Mouse (Mus musculus) T-helper 17 cell (primary cell): ENCODE measurements around the gene Kdm1b.

Experiments used
- in situ Hi-C, 2 experiments: fragments of 300-600 bp; cut with MboI, MseI; formaldehyde crosslinking; loops; 1 replicate in 1 of 2; 2 replicates in 1 of 2; pipeline ENCODE4 v1.15.1; 2025; ENCODE audit warnings: high pct_unique_total_duplicates in 2 of 2

The Kdm1b gene

GRCm38 (mm10) chr13:47053971-47054370 is 10.7 kb downstream of the Kdm1b start:
- in situ Hi-C loops, result no loop called here

- in situ Hi-C loops, result no loop called here
Observed at GRCm38 (mm10) chr13:47056126-47056525, 12.8 kb downstream of the Kdm1b start.

GRCm38 (mm10) chr13:47056781-47057180 is 13.5 kb downstream of the Kdm1b start:
- in situ Hi-C loops, result no loop called here

- in situ Hi-C loops, result no loop called here
Observed at GRCm38 (mm10) chr13:47062756-47063155, 19.5 kb downstream of the Kdm1b start.

GRCm38 (mm10) chr13:47063985-47064760 is 20.9 kb downstream of the Kdm1b start:
- in situ Hi-C loops, result no loop called here

- in situ Hi-C loops, result no loop called here
Observed at GRCm38 (mm10) chr13:47066516-47066915, 23.2 kb downstream of the Kdm1b start.

- in situ Hi-C loops, result no loop called here
Observed at GRCm38 (mm10) chr13:47067001-47067400, 23.7 kb downstream of the Kdm1b start.

GRCm38 (mm10) chr13:47070329-47071080 is 27.2 kb downstream of the Kdm1b start:
- in situ Hi-C loops, result loop anchor here (5.0 kb wide), 2 partner anchors 217 to 222 kb away; no protein-coding TSS in a partner anchor

GRCm38 (mm10) chr13:47071871-47072270 is 28.6 kb downstream of the Kdm1b start:
- in situ Hi-C loops, result loop anchor here (5.0 kb wide), 2 partner anchors 215 to 220 kb away; no protein-coding TSS in a partner anchor

GRCm38 (mm10) chr13:47072484-47072883 is 29.2 kb downstream of the Kdm1b start:
- in situ Hi-C loops, result loop anchor here (5.0 kb wide), 2 partner anchors 215 to 220 kb away; no protein-coding TSS in a partner anchor

GRCm38 (mm10) chr13:47076156-47076555 is 32.9 kb downstream of the Kdm1b start:
- in situ Hi-C loops, result no loop called here

GRCm38 (mm10) chr13:47077367-47077766 is 34.1 kb downstream of the Kdm1b start:
- in situ Hi-C loops, result no loop called here

- in situ Hi-C loops, result no loop called here
Observed at GRCm38 (mm10) chr13:47078799-47079198, 35.5 kb downstream of the Kdm1b start.

GRCm38 (mm10) chr13:47080905-47081505 is 37.7 kb downstream of the Kdm1b start:
- in situ Hi-C loops, result no loop called here

GRCm38 (mm10) chr13:47088433-47088832 is 45.1 kb downstream of the Kdm1b start:
- in situ Hi-C loops, result no loop called here

- in situ Hi-C loops, result no loop called here
Observed at GRCm38 (mm10) chr13:47089271-47089670, 46.0 kb downstream of the Kdm1b start.

- in situ Hi-C loops, result no loop called here
Observed at GRCm38 (mm10) chr13:47093791-47094190, 50.5 kb downstream of the Kdm1b start.

- in situ Hi-C loops, result no loop called here
Observed at GRCm38 (mm10) chr13:47096591-47096990, 53.3 kb downstream of the Kdm1b start.

GRCm38 (mm10) chr13:47099265-47099664 is 56.0 kb downstream of the Kdm1b start:
- in situ Hi-C loops, result no loop called here

GRCm38 (mm10) chr13:47100587-47100986 is 57.3 kb downstream of the Kdm1b start:
- in situ Hi-C loops, result no loop called here

GRCm38 (mm10) chr13:47104146-47104545 is 60.8 kb downstream of the Kdm1b start:
- in situ Hi-C loops, result no loop called here

GRCm38 (mm10) chr13:47104856-47105541 is 61.7 kb downstream of the Kdm1b start:
- in situ Hi-C loops, result no loop called here
